Mouse (Mus musculus): ENCODE measurements around the gene Cc2d2b.

The Cc2d2b gene

GRCm38 (mm10) chr19:40748559-40748958, at the start of gene Cc2d2b:
Cc2d2b (plus strand) TSS chr19:40748753.
- DNase-seq (ENCODE audit: low spot score in 2 of 2), result no peak

- no peak for DNase-seq (ENCODE audit: low spot score in 2 of 2)
Measured at GRCm38 (mm10) chr19:40699816-40700215, 48.7 kb upstream of the Cc2d2b start.

GRCm38 (mm10) chr19:40702406-40702805, 46.1 kb upstream of the Cc2d2b start:
- DNase-seq (ENCODE audit: low spot score in 2 of 2), result peak in 1 of 2 experiments; percentile 74

- DNase-seq (ENCODE audit: low spot score in 2 of 2), result peak in 1 of 2 experiments; percentile 23
Measured at GRCm38 (mm10) chr19:40712889-40713628, 35.5 kb upstream of the Cc2d2b start.

GRCm38 (mm10) chr19:40714700-40715099, 33.9 kb upstream of the Cc2d2b start:
- no peak for DNase-seq (ENCODE audit: low spot score in 2 of 2)

- DNase-seq (ENCODE audit: low spot score in 2 of 2), result no peak
Measured at GRCm38 (mm10) chr19:40716981-40717380, 31.6 kb upstream of the Cc2d2b start.

- DNase-seq (ENCODE audit: low spot score in 2 of 2), result peak in 1 of 2 experiments; percentile 13
Measured at GRCm38 (mm10) chr19:40719439-40720105, 29.0 kb upstream of the Cc2d2b start.

- no peak for DNase-seq (ENCODE audit: low spot score in 2 of 2)
Measured at GRCm38 (mm10) chr19:40720381-40720780, 28.2 kb upstream of the Cc2d2b start.

- DNase-seq (ENCODE audit: low spot score in 2 of 2), result peak; percentile 40 to 73
Measured at GRCm38 (mm10) chr19:40722137-40723038, 26.2 kb upstream of the Cc2d2b start.

GRCm38 (mm10) chr19:40723516-40723915, 25.0 kb upstream of the Cc2d2b start:
- DNase-seq (ENCODE audit: low spot score in 2 of 2), result peak in 1 of 2 experiments; percentile 19

- DNase-seq (ENCODE audit: low spot score in 2 of 2), result no peak
Measured at GRCm38 (mm10) chr19:40726148-40726547, 22.4 kb upstream of the Cc2d2b start.

GRCm38 (mm10) chr19:40726614-40727013, 21.9 kb upstream of the Cc2d2b start:
- no peak for DNase-seq (ENCODE audit: low spot score in 2 of 2)

- no peak for DNase-seq (ENCODE audit: low spot score in 2 of 2)
Measured at GRCm38 (mm10) chr19:40728213-40728612, 20.3 kb upstream of the Cc2d2b start.

GRCm38 (mm10) chr19:40728732-40729420, 19.7 kb upstream of the Cc2d2b start:
- DNase-seq (ENCODE audit: low spot score in 2 of 2), result no peak

- DNase-seq (ENCODE audit: low spot score in 2 of 2), result peak in 1 of 2 experiments; percentile 20
Measured at GRCm38 (mm10) chr19:40733409-40733808, 15.1 kb upstream of the Cc2d2b start.

- peak in 1 of 2 experiments; percentile 18 for DNase-seq (ENCODE audit: low spot score in 2 of 2)
Measured at GRCm38 (mm10) chr19:40733849-40734248, 14.7 kb upstream of the Cc2d2b start.

- peak; percentile 75 to 78 for DNase-seq (ENCODE audit: low spot score in 2 of 2)
Measured at GRCm38 (mm10) chr19:40736680-40737512, 11.7 kb upstream of the Cc2d2b start.

- no peak for DNase-seq (ENCODE audit: low spot score in 2 of 2)
Measured at GRCm38 (mm10) chr19:40737613-40738012, 10.9 kb upstream of the Cc2d2b start.

GRCm38 (mm10) chr19:40738683-40739324, 9.7 kb upstream of the Cc2d2b start:
- DNase-seq (ENCODE audit: low spot score in 2 of 2), result no peak

- peak in 1 of 2 experiments; percentile 42 for DNase-seq (ENCODE audit: low spot score in 2 of 2)
Measured at GRCm38 (mm10) chr19:40746603-40747002, 1.9 kb upstream of the Cc2d2b start.

All from left cerebral cortex, adult 9 months (tissue).